Mouse (Mus musculus) CH12F3 (cell line): ENCODE measurements around the gene Hnrnpa2b1.
"Not testable (repeated sequence)": the region's sequence is repeated elsewhere in the genome, so short reads cannot be mapped to it uniquely, and the experiment has no call there.

Experiments
- in situ Hi-C: fragments of 300-500 bp; cut with MboI; formaldehyde crosslinking; loops from 2 replicates; pipeline ENCODE4 v1.14.3; 2020; ENCODE audit warnings: low sequenced_read_pairs

The Hnrnpa2b1 gene

GRCm38 (mm10) chr6:51469715-51470310, at the start of gene Hnrnpa2b1:
TSS of gene Hnrnpa2b1 (minus strand) at chr6:51469894.
- in situ Hi-C loops, result no loop called here

- in situ Hi-C loops, result no loop called here
These were observed 45.2 kb upstream of the Hnrnpa2b1 start for GRCm38 (mm10) chr6:51514860-51515259.

GRCm38 (mm10) chr6:51513745-51514144, 44.1 kb upstream of the Hnrnpa2b1 start:
- in situ Hi-C loops, result no loop called here

GRCm38 (mm10) chr6:51510946-51511345, 41.3 kb upstream of the Hnrnpa2b1 start:
- in situ Hi-C loops, result no loop called here

- in situ Hi-C loops, result no loop called here
These were observed 40.4 kb upstream of the Hnrnpa2b1 start for GRCm38 (mm10) chr6:51510094-51510493.

GRCm38 (mm10) chr6:51508750-51509648, 39.3 kb upstream of the Hnrnpa2b1 start:
- in situ Hi-C loops, result no loop called here

- in situ Hi-C loops, result no loop called here
These were observed 37.9 kb upstream of the Hnrnpa2b1 start for GRCm38 (mm10) chr6:51507556-51507955.

GRCm38 (mm10) chr6:51505671-51506070, 36.0 kb upstream of the Hnrnpa2b1 start:
- in situ Hi-C loops, result no loop called here

- in situ Hi-C loops, result no loop called here
These were observed 27.8 kb upstream of the Hnrnpa2b1 start for GRCm38 (mm10) chr6:51497321-51498111.

GRCm38 (mm10) chr6:51489787-51490186, 20.1 kb upstream of the Hnrnpa2b1 start:
- in situ Hi-C loops, result no loop called here

- in situ Hi-C loops, result no loop called here
These were observed 17.0 kb upstream of the Hnrnpa2b1 start for GRCm38 (mm10) chr6:51486731-51487130.

- in situ Hi-C loops, result no loop called here
These were observed 16.5 kb upstream of the Hnrnpa2b1 start for GRCm38 (mm10) chr6:51486076-51486710.

GRCm38 (mm10) chr6:51485646-51486045, 16.0 kb upstream of the Hnrnpa2b1 start:
- in situ Hi-C loops, result no loop called here

GRCm38 (mm10) chr6:51484556-51484955, 14.9 kb upstream of the Hnrnpa2b1 start:
- in situ Hi-C loops, result not testable (repeated sequence)

GRCm38 (mm10) chr6:51483861-51484260, 14.2 kb upstream of the Hnrnpa2b1 start:
- in situ Hi-C loops, result no loop called here

GRCm38 (mm10) chr6:51481548-51481947, 11.9 kb upstream of the Hnrnpa2b1 start:
- in situ Hi-C loops, result no loop called here

GRCm38 (mm10) chr6:51479136-51479731, 9.5 kb upstream of the Hnrnpa2b1 start:
- in situ Hi-C loops, result no loop called here

GRCm38 (mm10) chr6:51472213-51472612, 2.5 kb upstream of the Hnrnpa2b1 start:
- in situ Hi-C loops, result no loop called here

GRCm38 (mm10) chr6:51471782-51472181, 2.1 kb upstream of the Hnrnpa2b1 start:
- in situ Hi-C loops, result no loop called here

GRCm38 (mm10) chr6:51471179-51471505, 1.4 kb upstream of the Hnrnpa2b1 start:
- in situ Hi-C loops, result no loop called here
